Mouse (Mus musculus) liver, adult 2 months (tissue): ENCODE measurements at regions not wholly inside any gene's neighbourhood (a gene's known extent, or its start where the extent isn't known, plus 50 kb on each side); places are given as distances from the start of the nearest gene placed in this dataset.

Experiments used
- CTCF ChIP-seq: fragments of 200-500 bp; IDR thresholded peaks from 2 replicates; pipeline ENCODE4 v1.5.1; 2011; ENCODE audit warnings: low read depth, low read length, control low read depth
- POLR2A ChIP-seq: fragments of 200-500 bp; IDR thresholded peaks from 2 replicates; pipeline ENCODE4 v1.6.1; 2011; ENCODE audit warnings: low read length, control low read depth; ENCODE audit not compliant: insufficient read depth; ENCODE audit errors: extremely low read depth

DNA sequence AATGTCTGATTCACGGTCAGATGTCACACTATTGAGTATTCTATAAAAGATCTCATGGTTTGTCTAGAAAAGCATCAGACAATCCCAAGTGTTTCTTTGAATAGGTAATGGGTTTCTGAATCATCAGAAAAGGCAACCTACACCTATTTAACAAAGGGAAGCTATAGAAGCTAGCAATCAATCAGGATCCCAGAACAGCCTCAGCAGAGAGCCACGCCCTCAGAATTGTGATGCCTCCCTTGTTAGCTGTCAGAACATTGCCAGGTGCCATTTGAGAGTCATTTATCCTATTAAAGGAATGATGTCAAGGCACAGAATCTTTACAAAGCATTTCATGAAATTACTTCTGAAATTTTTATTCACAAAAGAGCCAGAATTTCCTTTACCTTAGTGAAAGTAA, 542.7 kb downstream of the Kctd12 start:
- TF ChIP-seq POLR2A (no peak), CTCF (no peak)
